Mouse (Mus musculus): ENCODE data around the gene Dcaf10.

GRCm38 (mm10) chr4:45412433-45413192 lies 70.7 kb downstream of the Dcaf10 start:
- no peak for TF ChIP-seq CTCF (IDR thresholded peaks at IDR 0.05)
- no peak for TF ChIP-seq POLR2A (IDR thresholded peaks at IDR 0.05; ENCODE audit: insufficient read depth, low read depth, low read length)
- TF ChIP-seq EP300 (IDR thresholded peaks at IDR 0.05; ENCODE audit: insufficient read depth, low read depth, low read length): no peak
